Mouse (Mus musculus) olfactory bulb, adult 2 months (tissue): ENCODE results near the gene Map3k11. TPM values are rescaled to one million over a fixed set of nuclear protein-coding genes. Genes with fewer than 3 reads are reported as not detected.

Experiments used
- H3K27ac ChIP-seq: fragments of 200-500 bp; 2 replicates; pipeline ENCODE4 v1.5.1; 2012; ENCODE audit warnings: low read depth, low read length; ENCODE audit not compliant: insufficient read depth
- H3K4me1 ChIP-seq: fragments of 200-500 bp; 2 replicates; pipeline ENCODE4 v1.6.1; 2012; ENCODE audit warnings: low read length; ENCODE audit not compliant: control insufficient read depth, insufficient read depth
- H3K4me3 ChIP-seq: fragments of 200-500 bp; 2 replicates; pipeline ENCODE4 v1.5.1; 2012; ENCODE audit warnings: mild to moderate bottlenecking, low read depth, low read length, moderate library complexity; ENCODE audit not compliant: insufficient read depth
- CTCF ChIP-seq: fragments of 200-500 bp; IDR thresholded peaks from 2 replicates; pipeline ENCODE4 v1.5.1; 2012; ENCODE audit warnings: low read depth, mild to moderate bottlenecking, low read length, moderate library complexity; ENCODE audit not compliant: insufficient read depth
- POLR2A ChIP-seq: fragments of 200-500 bp; IDR thresholded peaks from 2 replicates; pipeline ENCODE4 v1.6.1; 2012; ENCODE audit warnings: mild to moderate bottlenecking, low read depth, low read length, moderate library complexity; ENCODE audit not compliant: insufficient read depth
- WGBS: fragments of 180-500 bp; shearing (Covaris S2); methylation state at CpG from one replicate; pipeline ENCODE4 v1.1.7; 2018; 5-methylcytosine and 5-hydroxymethylcytosine counted together
- polyA plus RNA-seq: library from polyadenylated mRNA; stranded (reverse); fragments of >200 nt; gene quantifications from 2 replicates; pipeline ENCODE4 v1.2.4, GENCODE M21; 2012; ENCODE audit warnings: low replicate concordance; ENCODE audit not compliant: missing spikeins, insufficient read depth, insufficient read length

Gene Map3k11
- polyA plus RNA-seq, 1 experiment: not detected

- peak overlapping the region; percentile 38 for H3K4me3 ChIP-seq
- peak overlapping the region; percentile 64; the same call in 1 of the 2 replicates for H3K27ac ChIP-seq
- no peak for TF ChIP-seq POLR2A
- TF ChIP-seq CTCF: no peak
- 66% methylated on average over 6 of the region's 6 CpGs for WGBS
- H3K4me1 ChIP-seq: peaks cover 22% of the 10 kb centered on the region
Observed at GRCm38 (mm10) chr19:5649298-5649741, 39.2 kb upstream of the Map3k11 start.

- Histone ChIP-seq H3K4me1 (peaks cover 31% of the 10 kb centered on the region), H3K27ac (no peak overlapping the region), H3K4me3 (no peak overlapping the region)
- WGBS: 67% methylated on average over 13 of the region's 13 CpGs
- TF ChIP-seq POLR2A (no peak), CTCF (no peak)
Observed at GRCm38 (mm10) chr19:5651502-5652274, 36.9 kb upstream of the Map3k11 start.

GRCm38 (mm10) chr19:5652570-5652969, 36.0 kb upstream of the Map3k11 start:
- 81% methylated on average over 6 of the region's 6 CpGs for WGBS
- peaks cover 31% of the 10 kb centered on the region for H3K4me1 ChIP-seq
- H3K4me3 ChIP-seq: no peak overlapping the region
- TF ChIP-seq CTCF (no peak), POLR2A (no peak)
- H3K27ac ChIP-seq: no peak overlapping the region

- Histone ChIP-seq H3K27ac (no peak overlapping the region), H3K4me1 (peaks cover 21% of the 10 kb centered on the region), H3K4me3 (peak overlapping the region; percentile 47)
- no peak for TF ChIP-seq CTCF
- no peak for TF ChIP-seq POLR2A
- 14% methylated on average over 62 of the region's 62 CpGs for WGBS
Observed at GRCm38 (mm10) chr19:5653969-5654719, 34.4 kb upstream of the Map3k11 start.

GRCm38 (mm10) chr19:5654720-5655298, 33.7 kb upstream of the Map3k11 start:
- no peak for TF ChIP-seq CTCF
- TF ChIP-seq POLR2A: no peak
- Histone ChIP-seq H3K27ac (no peak overlapping the region), H3K4me1 (peaks cover 15% of the 10 kb centered on the region), H3K4me3 (peak overlapping the region; percentile 47)
- 18% methylated on average over 43 of the region's 43 CpGs for WGBS

GRCm38 (mm10) chr19:5660942-5661751, 27.4 kb upstream of the Map3k11 start:
- 91% methylated on average over 16 of the region's 16 CpGs for WGBS
- H3K4me3 ChIP-seq: no peak overlapping the region
- peak overlapping the region; percentile 31; the same call in 1 of the 2 replicates for H3K27ac ChIP-seq
- TF ChIP-seq POLR2A: no peak
- no peak for TF ChIP-seq CTCF
- H3K4me1 ChIP-seq: peaks cover 11% of the 10 kb centered on the region; the same call in 1 of the 2 replicates

GRCm38 (mm10) chr19:5662310-5662709, 26.2 kb upstream of the Map3k11 start:
- TF ChIP-seq CTCF (no peak), POLR2A (no peak)
- H3K27ac ChIP-seq: no peak overlapping the region
- 74% methylated on average over 8 of the region's 8 CpGs for WGBS
- no peak overlapping the region for H3K4me3 ChIP-seq
- peaks cover 11% of the 10 kb centered on the region; the same call in 1 of the 2 replicates for H3K4me1 ChIP-seq
